Mouse (Mus musculus) liver, adult 10 weeks (tissue): ENCODE measurements around the gene Gm20873. TPM values are rescaled to one million over a fixed set of nuclear protein-coding genes. Genes with fewer than 3 reads are reported as not detected.

Source experiments
- polyA plus RNA-seq: library from polyadenylated mRNA; stranded (reverse); fragments of 350-450 nt; fragmentation: Illumina TruSeq; extraction: RNeasy Lipid Tissue Mini Kit (QIAGEN cat#74804); gene quantifications from one replicate; pipeline ENCODE4 v1.2.3, GENCODE M21; 2014; ENCODE audit warnings: low read depth, low replicate concordance

The Gm20873 gene
- polyA plus RNA-seq: not detected

GRCm38 (mm10) chrY:6266798-6267197 lies at the start of gene Gm20873:
Gm20873 (plus strand) TSS chrY:6267098.

GRCm38 (mm10) chrY:6237895-6238294 lies 29.0 kb upstream of the Gm20873 start, which contains the start of gene Gm21746:
Gm21746 (minus strand) TSS chrY:6237995.

Other genes starting within 250 kb of the Gm20873 start
- gene Gm21746, start 29.1 kb upstream of the Gm20873 start, polyA plus RNA-seq: not detected